Mouse (Mus musculus) thymus, adult 2 months (tissue): ENCODE data around the gene Accsl. TPM values are rescaled to one million over a fixed set of nuclear protein-coding genes. Genes with fewer than 3 reads are reported as not detected.

Experiments used
- DNase-seq: peaks from one replicate; pipeline ENCODE4 v3.0.0; 2021
- H3K27ac ChIP-seq: fragments of 200-500 bp; 2 replicates; pipeline ENCODE4 v1.5.1; 2012; ENCODE audit warnings: low read length, control low read depth; ENCODE audit not compliant: control insufficient read depth, insufficient read depth
- H3K27me3 ChIP-seq: fragments of 200-500 bp; 2 replicates; pipeline ENCODE4 v1.6.1; 2012; ENCODE audit warnings: mild to moderate bottlenecking, low read length, moderate library complexity, mixed read lengths; ENCODE audit not compliant: control insufficient read depth, insufficient read depth
- H3K36me3 ChIP-seq: fragments of 200-500 bp; 2 replicates; pipeline ENCODE4 v1.6.1; 2012; ENCODE audit warnings: mild to moderate bottlenecking, low read length, moderate library complexity; ENCODE audit not compliant: control insufficient read depth, insufficient read depth
- H3K4me1 ChIP-seq: fragments of 200-500 bp; replicated peaks from 2 replicates; pipeline ENCODE4 v1.6.1; 2012; ENCODE audit warnings: low read length; ENCODE audit not compliant: control insufficient read depth, insufficient read depth
- H3K4me3 ChIP-seq: fragments of 200-500 bp; 2 replicates; pipeline ENCODE4 v1.5.1; 2012; ENCODE audit warnings: mild to moderate bottlenecking, low read length, control low read depth, moderate library complexity; ENCODE audit not compliant: control insufficient read depth, insufficient read depth
- CTCF ChIP-seq: fragments of 200-500 bp; IDR thresholded peaks from 2 replicates; pipeline ENCODE4 v1.5.1; 2012; ENCODE audit warnings: mild to moderate bottlenecking, control low read depth, low read length, moderate library complexity, borderline replicate concordance; ENCODE audit not compliant: control insufficient read depth, poor library complexity, insufficient read depth; ENCODE audit errors: extremely low read depth
- POLR2A ChIP-seq: fragments of 200-500 bp; IDR thresholded peaks from 2 replicates; pipeline ENCODE4 v1.6.1; 2012; ENCODE audit warnings: mild to moderate bottlenecking, low read length, control low read depth, moderate library complexity; ENCODE audit not compliant: control insufficient read depth, poor library complexity, insufficient read depth; ENCODE audit errors: extremely low read depth
- WGBS: fragments of 180-500 bp; shearing (Covaris S2); methylation state at CpG from one replicate; pipeline ENCODE4 v1.1.7; 2018; 5-methylcytosine and 5-hydroxymethylcytosine counted together
- polyA plus RNA-seq: library from polyadenylated mRNA; depleted of rRNA; stranded (reverse); fragments of >200 nt; gene quantifications from 2 replicates; pipeline ENCODE4 v1.2.3, GENCODE M21; 2012

Gene Accsl
- polyA plus RNA-seq, 1 experiment: 0.46 TPM

GRCm38 (mm10) chr2:93840109-93840508 is 28.8 kb downstream of the Accsl start:
- no peaks in the 10 kb centered on the region for H3K27me3 ChIP-seq
- no peaks in the 10 kb centered on the region for H3K4me1 ChIP-seq
- H3K36me3 ChIP-seq: 0 out of 2 replicates have a peak, but pooled peaks cover 4% of the 10 kb centered on the region
- TF ChIP-seq CTCF (no peak), POLR2A (no peak)
- H3K4me3 ChIP-seq: no peak overlapping the region
- 94% methylated on average over 6 of the region's 6 CpGs for WGBS
- DNase-seq: no peak
- H3K27ac ChIP-seq: no peak overlapping the region

GRCm38 (mm10) chr2:93838931-93839330 is 30.0 kb downstream of the Accsl start:
- no peaks in the 10 kb centered on the region for H3K4me1 ChIP-seq
- no peaks in the 10 kb centered on the region for H3K27me3 ChIP-seq
- no peak overlapping the region for H3K27ac ChIP-seq
- DNase-seq: no peak
- 97% methylated on average over 4 of the region's 4 CpGs for WGBS
- no peaks in the 10 kb centered on the region for H3K36me3 ChIP-seq
- TF ChIP-seq POLR2A (no peak), CTCF (no peak)
- no peak overlapping the region for H3K4me3 ChIP-seq

- Histone ChIP-seq H3K27me3 (no peaks in the 10 kb centered on the region), H3K36me3 (no peaks in the 10 kb centered on the region), H3K4me1 (no peaks in the 10 kb centered on the region), H3K4me3 (no peak overlapping the region), H3K27ac (no peak overlapping the region)
- 94% methylated on average over 13 of the region's 13 CpGs for WGBS
- TF ChIP-seq POLR2A: no peak
- no peak for TF ChIP-seq CTCF
- no peak for DNase-seq
Measured at GRCm38 (mm10) chr2:93836232-93836785, 32.6 kb downstream of the Accsl start.

- TF ChIP-seq POLR2A (no peak), CTCF (no peak)
- H3K27ac ChIP-seq: no peak overlapping the region
- no peaks in the 10 kb centered on the region for H3K36me3 ChIP-seq
- WGBS: 94% methylated on average over 11 of the region's 11 CpGs
- DNase-seq: no peak
- H3K4me1 ChIP-seq: no peaks in the 10 kb centered on the region
- no peaks in the 10 kb centered on the region for H3K27me3 ChIP-seq
- H3K4me3 ChIP-seq: no peak overlapping the region
Measured at GRCm38 (mm10) chr2:93835596-93835995, 33.4 kb downstream of the Accsl start.

- no peaks in the 10 kb centered on the region for H3K27me3 ChIP-seq
- no peak overlapping the region for H3K27ac ChIP-seq
- H3K4me1 ChIP-seq: peaks cover 4% of the 10 kb centered on the region; the same call in 1 of the 2 replicates
- TF ChIP-seq CTCF: no peak
- no peak for TF ChIP-seq POLR2A
- DNase-seq: peak; percentile 72
- H3K36me3 ChIP-seq: no peaks in the 10 kb centered on the region
- H3K4me3 ChIP-seq: no peak overlapping the region
- 14% methylated on average over 8 of the region's 8 CpGs for WGBS
Measured at GRCm38 (mm10) chr2:93823519-93823918, 45.4 kb downstream of the Accsl start.

GRCm38 (mm10) chr2:93822045-93822749 is 46.8 kb downstream of the Accsl start, which contains the start of gene Ext2:
Gene Ext2 (minus strand): TSS chr2:93822568.
- Histone ChIP-seq H3K36me3 (no peaks in the 10 kb centered on the region), H3K4me1 (peaks cover 4% of the 10 kb centered on the region; the same call in 1 of the 2 replicates), H3K27ac (no peak within 1 kb of the TSS), H3K4me3 (peak within 1 kb of the TSS; percentile 65), H3K27me3 (no peaks in the 10 kb centered on the region)
- 2% methylated on average over 66 of the region's 66 CpGs for WGBS
- peak; percentile 100 for TF ChIP-seq CTCF
- peak; percentile 66 for TF ChIP-seq POLR2A
- DNase-seq: peak; percentile 91

- peaks cover 4% of the 10 kb centered on the region; the same call in 1 of the 2 replicates for H3K4me1 ChIP-seq
- no peak overlapping the region for H3K4me3 ChIP-seq
- no peaks in the 10 kb centered on the region; the same call in 1 of the 2 replicates for H3K36me3 ChIP-seq
- no peak for DNase-seq
- WGBS: 94% methylated on average over 5 of the region's 5 CpGs
- no peaks in the 10 kb centered on the region for H3K27me3 ChIP-seq
- no peak overlapping the region for H3K27ac ChIP-seq
- TF ChIP-seq CTCF (no peak), POLR2A (no peak)
Measured at GRCm38 (mm10) chr2:93817791-93818190, 51.2 kb downstream of the Accsl start.
